Mouse (Mus musculus) spleen, adult 2 months (tissue): ENCODE data around the gene Fgfbp3.

Experiments
- CTCF ChIP-seq: fragments of 200-500 bp; IDR thresholded peaks from 2 replicates; pipeline ENCODE4 v1.5.1; 2011; ENCODE audit warnings: mild to moderate bottlenecking, inconsistent platforms; ENCODE audit not compliant: insufficient read depth, insufficient read length, insufficient replicate concordance; ENCODE audit errors: extremely low read depth
- POLR2A ChIP-seq: fragments of 200-500 bp; IDR thresholded peaks from 2 replicates; pipeline ENCODE4 v1.6.1; 2011; ENCODE audit warnings: low read depth, low read length, inconsistent platforms

- no peak for TF ChIP-seq POLR2A
- TF ChIP-seq CTCF: no peak
Observed at GRCm38 (mm10) chr19:36919466-36919865, at the start of gene Fgfbp3.
